Mouse (Mus musculus): ENCODE data around the gene Rarb. TPM values are rescaled to one million over a fixed set of nuclear protein-coding genes. Genes with fewer than 3 reads are reported as not detected.

Rarb gene
- polyA plus RNA-seq, 1 experiment: not detected

- 91% methylated on average over 2 of the region's 2 CpGs for WGBS
- no peaks in the 10 kb centered on the region for H3K4me1 ChIP-seq (ENCODE audit: control insufficient read depth, insufficient read depth, low read length)
- no peak for TF ChIP-seq POLR2A (IDR thresholded peaks at IDR 0.05; ENCODE audit: insufficient read depth, low read depth, low read length)
- no peak overlapping the region for H3K4me3 ChIP-seq (ENCODE audit: insufficient read depth, low read depth, low read length)
- H3K27ac ChIP-seq (ENCODE audit: insufficient read depth, low read depth, low read length): no peak overlapping the region
Measured at GRCm38 (mm10) chr14:16528631-16529030, 290.3 kb downstream of the Rarb start.

- no peak overlapping the region for H3K4me3 ChIP-seq (ENCODE audit: insufficient read depth, low read depth, low read length)
- WGBS: 83% methylated on average over 3 of the region's 3 CpGs
- H3K27ac ChIP-seq (ENCODE audit: insufficient read depth, low read depth, low read length): no peak overlapping the region
- H3K4me1 ChIP-seq (ENCODE audit: control insufficient read depth, insufficient read depth, low read length): no peaks in the 10 kb centered on the region
- TF ChIP-seq CTCF (IDR thresholded peaks at IDR 0.05; ENCODE audit: insufficient read depth, low read depth, low read length) (no peak), POLR2A (IDR thresholded peaks at IDR 0.05; ENCODE audit: insufficient read depth, low read depth, low read length) (no peak)
Measured at GRCm38 (mm10) chr14:16526120-16526519, 292.8 kb downstream of the Rarb start.

- TF ChIP-seq CTCF (IDR thresholded peaks at IDR 0.05; ENCODE audit: insufficient read depth, low read depth, low read length) (no peak), POLR2A (IDR thresholded peaks at IDR 0.05; ENCODE audit: insufficient read depth, low read depth, low read length) (no peak)
- H3K27ac ChIP-seq (ENCODE audit: insufficient read depth, low read depth, low read length): no peak overlapping the region
Measured at GRCm38 (mm10) chr14:16525137-16525924, 293.6 kb downstream of the Rarb start.

GRCm38 (mm10) chr14:16522852-16523251 lies 296.1 kb downstream of the Rarb start:
- H3K4me1 ChIP-seq (ENCODE audit: control insufficient read depth, insufficient read depth, low read length): peaks cover 9% of the 10 kb centered on the region; the same call in 1 of the 2 replicates
- no peak overlapping the region for H3K4me3 ChIP-seq (ENCODE audit: insufficient read depth, low read depth, low read length)
- no peak for TF ChIP-seq POLR2A (IDR thresholded peaks at IDR 0.05; ENCODE audit: insufficient read depth, low read depth, low read length)
- no peak for TF ChIP-seq CTCF (IDR thresholded peaks at IDR 0.05; ENCODE audit: insufficient read depth, low read depth, low read length)
- 98% methylated on average over 3 of the region's 3 CpGs for WGBS
- no peak overlapping the region for H3K27ac ChIP-seq (ENCODE audit: insufficient read depth, low read depth, low read length)

More at GRCm38 (mm10) chr14:16525137-16525924, 293.6 kb downstream of the Rarb start:
- Histone ChIP-seq H3K4me3 (ENCODE audit: insufficient read depth, low read depth, low read length) (no peak overlapping the region), H3K4me1 (ENCODE audit: control insufficient read depth, insufficient read depth, low read length) (peaks cover 2% of the 10 kb centered on the region; the same call in 1 of the 2 replicates)
- 85% methylated on average over 5 of the region's 5 CpGs for WGBS

GRCm38 (mm10) chr14:16519588-16520167 lies 299.3 kb downstream of the Rarb start:
- Histone ChIP-seq H3K4me1 (ENCODE audit: control insufficient read depth, insufficient read depth, low read length) (peaks cover 11% of the 10 kb centered on the region; the same call in 1 of the 2 replicates), H3K27ac (ENCODE audit: insufficient read depth, low read depth, low read length) (no peak overlapping the region), H3K4me3 (ENCODE audit: insufficient read depth, low read depth, low read length) (no peak overlapping the region)
- TF ChIP-seq CTCF (IDR thresholded peaks at IDR 0.05; ENCODE audit: insufficient read depth, low read depth, low read length): no peak
- TF ChIP-seq POLR2A (IDR thresholded peaks at IDR 0.05; ENCODE audit: insufficient read depth, low read depth, low read length): no peak
- WGBS: 59% methylated on average over 8 of the region's 8 CpGs

- H3K27ac ChIP-seq (ENCODE audit: insufficient read depth, low read depth, low read length): no peak overlapping the region
- H3K4me3 ChIP-seq (ENCODE audit: insufficient read depth, low read depth, low read length): no peak overlapping the region
- no peak for TF ChIP-seq POLR2A (IDR thresholded peaks at IDR 0.05; ENCODE audit: insufficient read depth, low read depth, low read length)
- no peak for TF ChIP-seq CTCF (IDR thresholded peaks at IDR 0.05; ENCODE audit: insufficient read depth, low read depth, low read length)
- H3K4me1 ChIP-seq (ENCODE audit: control insufficient read depth, insufficient read depth, low read length): peaks cover 11% of the 10 kb centered on the region; the same call in 1 of the 2 replicates
Measured at GRCm38 (mm10) chr14:16517958-16518357, 301.0 kb downstream of the Rarb start.

GRCm38 (mm10) chr14:16515731-16516130 lies 303.2 kb downstream of the Rarb start:
- TF ChIP-seq POLR2A (IDR thresholded peaks at IDR 0.05; ENCODE audit: insufficient read depth, low read depth, low read length): no peak
- TF ChIP-seq CTCF (IDR thresholded peaks at IDR 0.05; ENCODE audit: insufficient read depth, low read depth, low read length): no peak
- H3K27ac ChIP-seq (ENCODE audit: insufficient read depth, low read depth, low read length): no peak overlapping the region
- 75% methylated on average over 3 of the region's 3 CpGs for WGBS

GRCm38 (mm10) chr14:16510574-16510973 lies 308.4 kb downstream of the Rarb start:
- Histone ChIP-seq H3K4me3 (ENCODE audit: insufficient read depth, low read depth, low read length) (no peak overlapping the region), H3K4me1 (ENCODE audit: control insufficient read depth, insufficient read depth, low read length) (no peaks in the 10 kb centered on the region), H3K27ac (ENCODE audit: insufficient read depth, low read depth, low read length) (no peak overlapping the region)
- no peak for TF ChIP-seq POLR2A (IDR thresholded peaks at IDR 0.05; ENCODE audit: insufficient read depth, low read depth, low read length)
- TF ChIP-seq CTCF (IDR thresholded peaks at IDR 0.05; ENCODE audit: insufficient read depth, low read depth, low read length): no peak
- WGBS: 58% methylated on average over 4 of the region's 4 CpGs

More at GRCm38 (mm10) chr14:16515731-16516130, 303.2 kb downstream of the Rarb start:
- Histone ChIP-seq H3K4me1 (ENCODE audit: control insufficient read depth, insufficient read depth, low read length) (peaks cover 11% of the 10 kb centered on the region; the same call in 1 of the 2 replicates), H3K4me3 (ENCODE audit: insufficient read depth, low read depth, low read length) (no peak overlapping the region)

- Histone ChIP-seq H3K4me1 (ENCODE audit: control insufficient read depth, insufficient read depth, low read length) (no peaks in the 10 kb centered on the region), H3K4me3 (ENCODE audit: insufficient read depth, low read depth, low read length) (no peak overlapping the region), H3K27ac (ENCODE audit: insufficient read depth, low read depth, low read length) (no peak overlapping the region)
- 49% methylated on average over 4 of the region's 4 CpGs for WGBS
- no peak for TF ChIP-seq CTCF (IDR thresholded peaks at IDR 0.05; ENCODE audit: insufficient read depth, low read depth, low read length)
Measured at GRCm38 (mm10) chr14:16509825-16510224, 309.1 kb downstream of the Rarb start.
